Mouse (Mus musculus) forebrain, embryonic 15.5 days (tissue): ENCODE data around the gene Gpx2. TPM values are rescaled to one million over a fixed set of nuclear protein-coding genes. Genes with fewer than 3 reads are reported as not detected.

Source experiments
- ATAC-seq: fragments of 200-750 bp; cut with Nextera tagmentation; replicated peaks from 2 replicates; pipeline ENCODE4 v1.8.0; 2017; ENCODE audit warnings: mild to moderate bottlenecking, moderate TSS enrichment, moderate library complexity
- H3K27ac ChIP-seq: fragments of 300-500 bp; sonication (generic); replicated peaks from 2 replicates; pipeline ENCODE4 v1.5.1; 2015; ENCODE audit warnings: mild to moderate bottlenecking, inconsistent platforms
- H3K27me3 ChIP-seq: fragments of 300-500 bp; sonication (generic); 2 replicates; pipeline ENCODE4 v1.6.1; 2015; ENCODE audit warnings: inconsistent platforms
- H3K36me3 ChIP-seq: fragments of 300-500 bp; sonication (generic); 2 replicates; pipeline ENCODE4 v1.6.1; 2015; ENCODE audit warnings: mild to moderate bottlenecking, inconsistent platforms
- H3K4me1 ChIP-seq: fragments of 300-500 bp; sonication (generic); 2 replicates; pipeline ENCODE4 v1.6.1; 2015; ENCODE audit warnings: inconsistent platforms
- H3K4me2 ChIP-seq: fragments of 300-500 bp; sonication (generic); replicated peaks from 2 replicates; pipeline ENCODE4 v1.6.1; 2015; ENCODE audit warnings: mild to moderate bottlenecking, inconsistent platforms
- H3K4me3 ChIP-seq: fragments of 300-500 bp; sonication (generic); 2 replicates; pipeline ENCODE4 v1.5.1; 2015; ENCODE audit warnings: mild to moderate bottlenecking, inconsistent platforms
- H3K9ac ChIP-seq: fragments of 300-500 bp; sonication (generic); replicated peaks from 2 replicates; pipeline ENCODE4 v1.6.1; 2015; ENCODE audit warnings: mild to moderate bottlenecking, inconsistent platforms
- H3K9me3 ChIP-seq: fragments of 300-500 bp; sonication (generic); 2 replicates; pipeline ENCODE4 v1.6.1; 2016; ENCODE audit warnings: inconsistent platforms
- WGBS: fragments of 180-500 bp; shearing (Covaris S2); methylation state at CpG from one replicate; pipeline ENCODE4 v1.1.7; 2015; ENCODE audit warnings: mixed read lengths; 5-methylcytosine and 5-hydroxymethylcytosine counted together
- polyA plus RNA-seq: library from polyadenylated mRNA; unstranded; fragments of >200 nt; fragmentation: Nextera tagmentation; extraction: Ambion mirVana; gene quantifications from 2 replicates; pipeline ENCODE4 v1.2.1, GENCODE M21; 2015

Gene Gpx2
- polyA plus RNA-seq = not detected in 2 replicates

- ATAC-seq = no peak
- Histone ChIP-seq H3K4me3 (no peak within 1 kb of the TSS), H3K9me3 (no peaks in the 10 kb centered on the region), H3K27ac (no peak within 1 kb of the TSS), H3K4me1 (peaks cover 2% of the 10 kb centered on the region; the same call in 1 of the 2 replicates), H3K27me3 (no peaks in the 10 kb centered on the region), H3K9ac (no peak within 1 kb of the TSS), H3K4me2 (no peak within 1 kb of the TSS), H3K36me3 (no peaks in the 10 kb centered on the region)
- WGBS = 73% methylated on average over 5 of the region's 5 CpGs
Observed at GRCm38 (mm10) chr12:76795350-76795749, at the start of gene Gpx2. TSS of gene Gpx2 (minus strand) at chr12:76795554.

GRCm38 (mm10) chr12:76844346-76845061 is 49.1 kb upstream of the Gpx2 start:
- peaks cover 4% of the 10 kb centered on the region for H3K36me3 ChIP-seq

GRCm38 (mm10) chr12:76840081-76840480 is 44.7 kb upstream of the Gpx2 start:
- WGBS = 85% methylated on average over 6 of the region's 6 CpGs
- Histone ChIP-seq H3K4me1 (peaks cover 17% of the 10 kb centered on the region), H3K36me3 (peaks cover 4% of the 10 kb centered on the region), H3K4me3 (no peak overlapping the region), H3K9ac (no peak overlapping the region), H3K27me3 (no peaks in the 10 kb centered on the region; the same call in 1 of the 2 replicates), H3K9me3 (no peaks in the 10 kb centered on the region), H3K27ac (no peak overlapping the region), H3K4me2 (no peak overlapping the region)
- ATAC-seq = no peak

More at GRCm38 (mm10) chr12:76844346-76845061, 49.1 kb upstream of the Gpx2 start:
- WGBS = 90% methylated on average over 15 of the region's 15 CpGs
- no peaks in the 10 kb centered on the region; the same call in 1 of the 2 replicates for H3K4me1 ChIP-seq
- H3K27me3 ChIP-seq = no peaks in the 10 kb centered on the region
- no peak overlapping the region for H3K27ac ChIP-seq
- ATAC-seq = no peak
- H3K4me3 ChIP-seq = no peak overlapping the region
- H3K9ac ChIP-seq = no peak overlapping the region
- H3K4me2 ChIP-seq = no peak overlapping the region
- H3K9me3 ChIP-seq = no peaks in the 10 kb centered on the region

- Histone ChIP-seq H3K9me3 (no peaks in the 10 kb centered on the region), H3K36me3 (peaks cover 4% of the 10 kb centered on the region), H3K9ac (no peak overlapping the region), H3K4me2 (no peak overlapping the region), H3K4me3 (no peak overlapping the region), H3K27ac (no peak overlapping the region), H3K27me3 (no peaks in the 10 kb centered on the region; the same call in 1 of the 2 replicates), H3K4me1 (peaks cover 17% of the 10 kb centered on the region)
- WGBS = 95% methylated on average over 4 of the region's 4 CpGs
- ATAC-seq = no peak
Observed at GRCm38 (mm10) chr12:76839298-76839697, 43.9 kb upstream of the Gpx2 start.

GRCm38 (mm10) chr12:76837844-76838650 is 42.7 kb upstream of the Gpx2 start:
- no peak for ATAC-seq
- H3K4me3 ChIP-seq = peak overlapping the region; percentile 63
- WGBS = 14% methylated on average over 21 of the region's 21 CpGs
- H3K9me3 ChIP-seq = no peaks in the 10 kb centered on the region
- H3K4me1 ChIP-seq = peaks cover 17% of the 10 kb centered on the region
- peak overlapping the region; percentile 71 for H3K9ac ChIP-seq
- peak overlapping the region; percentile 89 for H3K27ac ChIP-seq
- peak overlapping the region; percentile 65 for H3K4me2 ChIP-seq
- no peaks in the 10 kb centered on the region; the same call in 1 of the 2 replicates for H3K27me3 ChIP-seq
- H3K36me3 ChIP-seq = peaks cover 4% of the 10 kb centered on the region

- H3K4me3 ChIP-seq = peak overlapping the region; percentile 63
- H3K9ac ChIP-seq = peak overlapping the region; percentile 71
- no peaks in the 10 kb centered on the region for H3K36me3 ChIP-seq
- H3K27ac ChIP-seq = peak overlapping the region; percentile 89
- H3K9me3 ChIP-seq = no peaks in the 10 kb centered on the region
- H3K4me1 ChIP-seq = peaks cover 17% of the 10 kb centered on the region
- no peaks in the 10 kb centered on the region; the same call in 1 of the 2 replicates for H3K27me3 ChIP-seq
- under 1% methylated on average over 43 of the region's 43 CpGs for WGBS
- H3K4me2 ChIP-seq = peak overlapping the region; percentile 65
- ATAC-seq = peak; percentile 99
Observed at GRCm38 (mm10) chr12:76837101-76837843, 41.9 kb upstream of the Gpx2 start.

- Histone ChIP-seq H3K27ac (no peak overlapping the region), H3K36me3 (no peaks in the 10 kb centered on the region), H3K9ac (no peak overlapping the region), H3K4me2 (no peak overlapping the region), H3K4me1 (0 out of 2 replicates have a peak, but pooled peaks cover 4% of the 10 kb centered on the region), H3K27me3 (no peaks in the 10 kb centered on the region; the same call in 1 of the 2 replicates), H3K9me3 (no peaks in the 10 kb centered on the region), H3K4me3 (no peak overlapping the region)
- no peak for ATAC-seq
- 8% methylated on average over 3 of the region's 3 CpGs for WGBS
Observed at GRCm38 (mm10) chr12:76832704-76833103, 37.4 kb upstream of the Gpx2 start.

GRCm38 (mm10) chr12:76825283-76825682 is 29.9 kb upstream of the Gpx2 start:
- no peak overlapping the region for H3K27ac ChIP-seq
- peaks cover 23% of the 10 kb centered on the region for H3K4me1 ChIP-seq
- no peak overlapping the region for H3K4me3 ChIP-seq
- H3K9ac ChIP-seq = no peak overlapping the region
- ATAC-seq = no peak
- no peak overlapping the region for H3K4me2 ChIP-seq
- peaks cover 9% of the 10 kb centered on the region; the same call in 1 of the 2 replicates for H3K27me3 ChIP-seq
- no peaks in the 10 kb centered on the region for H3K9me3 ChIP-seq
- WGBS = 58% methylated on average over 4 of the region's 4 CpGs
- H3K36me3 ChIP-seq = no peaks in the 10 kb centered on the region

- no peak; the same call in 1 of the 2 replicates for ATAC-seq
- H3K27me3 ChIP-seq = peaks cover 9% of the 10 kb centered on the region; the same call in 1 of the 2 replicates
- peak within 1 kb of the TSS; percentile 79 for H3K9ac ChIP-seq
- no peaks in the 10 kb centered on the region for H3K36me3 ChIP-seq
- peaks cover 24% of the 10 kb centered on the region for H3K4me1 ChIP-seq
- WGBS = 2% methylated on average over 17 of the region's 17 CpGs
- H3K4me2 ChIP-seq = peak within 1 kb of the TSS; percentile 85
- peak within 1 kb of the TSS; percentile 69 for H3K4me3 ChIP-seq
- H3K9me3 ChIP-seq = no peaks in the 10 kb centered on the region
- H3K27ac ChIP-seq = peak within 1 kb of the TSS; percentile 61
Observed at GRCm38 (mm10) chr12:76822651-76823041, 27.3 kb upstream of the Gpx2 start, which contains the start of gene Rab15. TSS of gene Rab15 (minus strand) at chr12:76822908.

GRCm38 (mm10) chr12:76822002-76822650 is 26.8 kb upstream of the Gpx2 start:
- H3K9ac ChIP-seq = peak overlapping the region; percentile 79

GRCm38 (mm10) chr12:76820615-76821014 is 25.3 kb upstream of the Gpx2 start:
- H3K27ac ChIP-seq = no peak overlapping the region
- H3K27me3 ChIP-seq = peaks cover 9% of the 10 kb centered on the region; the same call in 1 of the 2 replicates
- peaks cover 24% of the 10 kb centered on the region for H3K4me1 ChIP-seq
- H3K4me3 ChIP-seq = 0 out of 2 replicates have a peak overlapping the region, but pooled peaks have one; percentile 8
- H3K9ac ChIP-seq = no peak overlapping the region
- peak overlapping the region; percentile 85 for H3K4me2 ChIP-seq
- no peaks in the 10 kb centered on the region for H3K36me3 ChIP-seq
- ATAC-seq = no peak
- WGBS = 58% methylated on average over 4 of the region's 4 CpGs
- H3K9me3 ChIP-seq = no peaks in the 10 kb centered on the region

More at GRCm38 (mm10) chr12:76822002-76822650, 26.8 kb upstream of the Gpx2 start:
- Histone ChIP-seq H3K9me3 (no peaks in the 10 kb centered on the region), H3K4me2 (peak overlapping the region; percentile 85), H3K4me1 (peaks cover 24% of the 10 kb centered on the region), H3K27me3 (peaks cover 9% of the 10 kb centered on the region; the same call in 1 of the 2 replicates), H3K27ac (peak overlapping the region; percentile 61), H3K36me3 (no peaks in the 10 kb centered on the region), H3K4me3 (peak overlapping the region; percentile 69)
- peak; percentile 83 for ATAC-seq
- under 1% methylated on average over 58 of the region's 66 CpGs for WGBS
